Mouse (Mus musculus) kidney, embryonic 15.5 days (tissue): ENCODE measurements around the gene Pkp1. TPM values are rescaled to one million over a fixed set of nuclear protein-coding genes. Genes with fewer than 3 reads are reported as not detected.

Experiments used
- ATAC-seq: fragments of 200-750 bp; cut with Nextera tagmentation; replicated peaks from 2 replicates; pipeline ENCODE4 v1.8.0; 2017; ENCODE audit warnings: moderate TSS enrichment; ENCODE audit not compliant: low FRiP score
- H3K27ac ChIP-seq: fragments of 300-500 bp; sonication (generic); 2 replicates; pipeline ENCODE4 v1.5.1; 2015; ENCODE audit warnings: mild to moderate bottlenecking, inconsistent platforms
- H3K27me3 ChIP-seq: fragments of 300-500 bp; sonication (generic); 2 replicates; pipeline ENCODE4 v1.6.1; 2015; ENCODE audit warnings: inconsistent platforms
- H3K36me3 ChIP-seq: fragments of 300-500 bp; sonication (generic); 2 replicates; pipeline ENCODE4 v1.6.1; 2015; ENCODE audit warnings: inconsistent platforms
- H3K4me1 ChIP-seq: fragments of 300-500 bp; sonication (generic); 2 replicates; pipeline ENCODE4 v1.6.1; 2015; ENCODE audit warnings: inconsistent platforms
- H3K4me2 ChIP-seq: fragments of 300-500 bp; sonication (generic); 2 replicates; pipeline ENCODE4 v1.6.1; 2015; ENCODE audit warnings: moderate library complexity, mild to moderate bottlenecking, inconsistent platforms
- H3K4me3 ChIP-seq: fragments of 300-500 bp; sonication (generic); replicated peaks from 2 replicates; pipeline ENCODE4 v1.5.1; 2015; ENCODE audit warnings: mild to moderate bottlenecking, inconsistent platforms
- H3K9ac ChIP-seq: fragments of 300-500 bp; sonication (generic); 2 replicates; pipeline ENCODE4 v1.6.1; 2015; ENCODE audit warnings: mild to moderate bottlenecking, inconsistent platforms
- H3K9me3 ChIP-seq: fragments of 300-500 bp; sonication (generic); replicated peaks from 2 replicates; pipeline ENCODE4 v1.6.1; 2016; ENCODE audit warnings: inconsistent platforms
- WGBS: fragments of 180-500 bp; shearing (Covaris S2); methylation state at CpG from one replicate; pipeline ENCODE4 v1.1.7; 2015; ENCODE audit warnings: mixed read lengths; 5-methylcytosine and 5-hydroxymethylcytosine counted together
- polyA plus RNA-seq: library from polyadenylated mRNA; unstranded; fragments of >200 nt; fragmentation: Nextera tagmentation; extraction: Ambion mirVana; gene quantifications from 2 replicates; pipeline ENCODE4 v1.2.1, GENCODE M21; 2015

The Pkp1 gene
- polyA plus RNA-seq, 1 experiment from 2014 or later: 0.35 TPM

DNA sequence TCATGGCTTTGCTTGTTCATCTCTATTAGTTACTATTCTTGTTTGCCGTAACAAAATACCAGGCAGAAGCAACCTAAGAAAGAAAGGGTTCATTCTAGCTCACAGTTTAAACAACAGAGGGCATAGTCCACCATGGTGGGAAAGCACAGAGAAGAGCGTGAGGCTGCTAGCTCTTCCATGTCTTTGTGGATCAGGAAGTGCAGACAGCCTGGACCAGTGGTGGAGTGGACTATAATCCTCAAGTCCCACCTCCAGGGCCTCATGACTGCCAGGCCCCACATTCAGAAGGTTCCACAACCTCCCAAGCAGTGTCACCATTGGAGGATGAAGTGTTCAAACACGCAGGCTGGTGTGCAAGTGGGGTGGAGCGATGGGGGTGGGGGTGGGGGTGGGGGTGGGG lies 65.8 kb downstream of the Pkp1 start:
- Histone ChIP-seq H3K9ac (no peak overlapping the region), H3K27me3 (no peaks in the 10 kb centered on the region), H3K9me3 (no peaks in the 10 kb centered on the region), H3K4me2 (no peak overlapping the region), H3K4me1 (peaks cover 10% of the 10 kb centered on the region; the same call in 1 of the 2 replicates), H3K36me3 (no peaks in the 10 kb centered on the region), H3K4me3 (no peak overlapping the region), H3K27ac (no peak overlapping the region)
- no peak for ATAC-seq
- 90% methylated on average over 4 of the region's 4 CpGs for WGBS

DNA sequence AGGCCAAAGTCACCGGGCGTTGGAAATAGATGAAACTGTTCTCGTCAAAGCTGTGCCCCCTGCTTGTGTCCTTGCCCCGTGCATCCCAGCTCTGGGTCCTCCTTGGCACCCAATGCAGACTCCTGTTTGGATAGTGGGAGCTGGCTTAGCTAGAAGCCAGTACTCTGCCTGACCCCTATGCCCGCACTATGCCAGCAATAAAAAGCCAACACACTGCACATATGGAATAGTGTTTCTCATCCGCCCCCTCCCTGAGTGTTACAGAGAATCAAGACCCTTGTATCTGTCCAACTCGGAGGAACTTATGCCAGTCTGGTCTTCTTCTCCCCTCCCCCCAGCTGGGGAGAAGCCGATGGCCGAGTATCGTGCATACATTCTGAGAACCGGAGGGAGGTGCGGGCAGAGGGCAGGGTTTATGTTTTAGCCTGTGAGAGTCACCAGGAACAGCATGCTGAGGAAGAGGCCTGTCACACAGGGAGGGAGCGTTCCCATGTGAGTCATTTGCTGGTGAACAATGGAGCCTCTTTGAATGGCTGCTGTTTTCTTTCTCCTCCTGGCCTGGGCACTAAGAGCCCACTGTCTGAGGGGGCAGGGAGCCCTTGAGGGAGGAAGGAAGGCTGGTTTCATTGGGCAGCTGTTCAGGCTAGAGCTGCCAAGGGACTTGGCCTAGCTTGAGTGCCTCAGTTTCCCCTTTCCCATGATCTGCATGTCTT lies 66.8 kb downstream of the Pkp1 start:
- Histone ChIP-seq H3K9me3 (no peaks in the 10 kb centered on the region), H3K36me3 (no peaks in the 10 kb centered on the region), H3K9ac (no peak overlapping the region), H3K27ac (no peak overlapping the region), H3K4me3 (no peak overlapping the region), H3K27me3 (no peaks in the 10 kb centered on the region), H3K4me2 (no peak overlapping the region), H3K4me1 (peaks cover 10% of the 10 kb centered on the region; the same call in 1 of the 2 replicates)
- ATAC-seq: no peak
- WGBS: 55% methylated on average over 13 of the region's 13 CpGs

DNA sequence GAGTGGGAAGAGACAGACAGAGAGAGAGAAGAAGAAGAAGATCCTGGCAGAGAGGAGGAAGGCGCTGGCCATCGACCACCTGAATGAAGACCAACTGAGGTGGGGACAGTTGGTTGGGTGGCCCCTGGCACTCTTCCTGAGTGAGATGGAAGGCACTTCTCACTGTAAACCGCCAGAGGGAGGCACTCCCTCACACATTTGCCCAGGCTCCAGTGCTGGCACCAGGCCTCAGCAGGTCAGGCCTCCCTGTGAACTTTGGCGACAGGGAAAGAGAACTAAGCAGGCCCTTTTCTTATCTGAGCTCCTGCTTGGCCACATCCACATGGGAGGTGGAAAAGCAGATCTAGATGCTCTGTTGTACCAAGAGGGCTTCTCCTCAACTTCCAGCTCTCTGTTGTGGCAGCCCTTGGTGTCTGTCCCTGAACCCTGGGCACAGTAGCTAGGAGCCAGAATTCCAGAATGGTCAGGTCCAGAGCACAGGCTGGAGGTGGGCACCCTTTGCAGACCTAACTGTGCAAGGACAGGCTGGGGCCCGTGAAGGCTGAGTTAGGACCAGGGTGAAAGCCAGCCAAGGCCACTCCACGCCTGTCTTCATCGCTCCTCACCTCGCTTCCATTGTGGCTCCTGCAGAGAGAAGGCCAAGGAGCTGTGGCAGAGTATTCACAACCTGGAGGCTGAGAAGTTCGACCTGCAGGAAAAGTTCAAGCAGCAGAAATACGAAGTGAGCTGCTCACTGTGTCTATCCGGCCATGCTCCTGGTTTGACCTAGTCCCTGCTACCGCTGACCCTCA lies 68.1 kb downstream of the Pkp1 start:
- H3K4me2 ChIP-seq: no peak overlapping the region
- no peak overlapping the region for H3K9ac ChIP-seq
- H3K36me3 ChIP-seq: no peaks in the 10 kb centered on the region
- no peak overlapping the region for H3K27ac ChIP-seq
- ATAC-seq: no peak
- no peaks in the 10 kb centered on the region for H3K9me3 ChIP-seq
- no peak overlapping the region for H3K4me3 ChIP-seq
- H3K4me1 ChIP-seq: peaks cover 10% of the 10 kb centered on the region; the same call in 1 of the 2 replicates
- whole genome bisulfite sequencing: 66% methylated on average over 12 of the region's 12 CpGs
- H3K27me3 ChIP-seq: no peaks in the 10 kb centered on the region

DNA sequence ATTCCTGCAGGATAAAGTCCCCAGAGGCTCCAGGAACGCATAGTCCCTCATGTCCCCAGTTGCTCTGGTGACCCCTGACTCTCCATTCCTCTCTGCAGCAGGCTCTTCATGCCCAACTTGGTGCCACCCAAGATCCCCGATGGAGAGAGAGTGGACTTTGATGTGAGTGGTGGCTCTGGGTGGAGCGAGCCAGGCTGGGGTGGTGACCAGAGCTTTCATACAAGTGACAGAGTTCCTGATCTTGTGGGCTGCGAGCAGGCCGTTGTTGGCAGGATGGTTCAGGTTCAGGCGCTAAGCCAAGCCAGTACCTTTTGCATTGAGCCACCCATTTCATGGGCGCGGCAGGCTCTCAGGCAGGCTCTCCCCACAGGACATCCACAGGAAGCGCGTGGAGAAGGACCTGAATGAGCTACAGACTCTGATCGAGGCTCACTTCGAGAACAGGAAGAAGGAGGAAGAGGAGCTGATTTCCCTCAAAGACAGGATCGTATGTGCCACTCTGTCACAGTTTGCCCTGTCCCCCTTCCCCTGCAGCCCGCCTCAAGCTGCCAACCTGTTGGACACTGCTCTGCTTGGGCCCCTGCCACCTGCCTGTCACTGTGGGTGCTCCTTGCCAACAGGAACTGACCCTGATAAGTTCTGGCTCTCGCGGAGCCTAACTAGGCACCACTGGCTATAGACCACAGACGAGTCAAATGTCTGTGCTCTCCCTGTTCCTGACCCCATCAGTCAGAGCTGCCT lies 71.2 kb downstream of the Pkp1 start:
- no peak overlapping the region for H3K27ac ChIP-seq
- H3K27me3 ChIP-seq: no peaks in the 10 kb centered on the region
- no peaks in the 10 kb centered on the region for H3K9me3 ChIP-seq
- ATAC-seq: no peak
- no peak overlapping the region for H3K4me3 ChIP-seq
- H3K9ac ChIP-seq: no peak overlapping the region
- H3K4me2 ChIP-seq: no peak overlapping the region
- 82% methylated on average over 17 of the region's 17 CpGs for WGBS
- H3K4me1 ChIP-seq: peaks cover 10% of the 10 kb centered on the region; the same call in 1 of the 2 replicates
- no peaks in the 10 kb centered on the region for H3K36me3 ChIP-seq

DNA sequence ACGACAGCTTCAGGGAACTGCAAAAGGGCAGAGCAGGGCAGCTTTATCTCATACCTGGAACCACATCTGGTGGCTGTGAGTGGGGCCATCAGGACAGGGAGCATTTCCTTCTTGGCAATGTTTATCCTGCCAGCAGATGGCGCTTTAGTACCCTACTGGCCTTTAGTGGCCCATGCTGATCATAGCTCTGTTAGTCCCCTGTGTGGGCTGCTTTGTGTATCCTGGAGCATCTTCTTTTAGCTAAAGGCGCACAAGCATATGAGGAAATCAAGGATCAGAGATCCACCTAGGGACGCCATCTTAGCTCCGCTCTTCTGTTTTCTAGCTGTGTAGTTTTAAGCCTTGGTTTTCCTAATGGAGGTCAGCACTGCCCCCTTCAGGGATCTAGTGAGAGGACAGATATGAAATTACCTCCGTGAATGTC lies 71.9 kb downstream of the Pkp1 start:
- no peak overlapping the region for H3K27ac ChIP-seq
- no peaks in the 10 kb centered on the region for H3K27me3 ChIP-seq
- H3K4me2 ChIP-seq: no peak overlapping the region
- no peaks in the 10 kb centered on the region for H3K9me3 ChIP-seq
- peaks cover 6% of the 10 kb centered on the region; the same call in 1 of the 2 replicates for H3K4me1 ChIP-seq
- H3K36me3 ChIP-seq: no peaks in the 10 kb centered on the region
- no peak overlapping the region for H3K4me3 ChIP-seq
- ATAC-seq: 0 out of 2 replicates have a peak, but pooled peaks have one; percentile 26
- H3K9ac ChIP-seq: no peak overlapping the region
- WGBS: 27% methylated on average over 6 of the region's 6 CpGs

DNA sequence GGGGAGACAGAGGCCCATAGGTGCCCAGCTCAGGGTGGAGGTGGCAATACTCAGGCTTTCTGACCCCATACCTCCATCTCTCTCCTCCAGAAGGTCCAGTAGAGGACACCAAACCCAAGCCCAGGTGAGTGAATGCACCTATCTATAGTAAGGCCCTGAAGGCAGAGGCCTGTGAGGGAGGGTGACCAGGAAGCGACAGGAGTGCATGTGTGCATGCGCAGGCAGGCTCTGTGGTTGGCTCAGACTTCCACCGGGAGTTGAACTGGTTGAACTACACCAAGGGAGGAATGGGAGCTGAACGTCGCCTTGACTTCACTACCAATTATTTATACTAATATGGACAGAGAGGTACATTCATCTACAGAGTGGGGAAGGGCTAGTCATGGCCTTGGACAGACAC lies 72.4 kb downstream of the Pkp1 start:
- no peaks in the 10 kb centered on the region for H3K27me3 ChIP-seq
- H3K27ac ChIP-seq: no peak overlapping the region
- H3K9me3 ChIP-seq: no peaks in the 10 kb centered on the region
- no peak for ATAC-seq
- WGBS: 78% methylated on average over 5 of the region's 5 CpGs
- no peaks in the 10 kb centered on the region for H3K36me3 ChIP-seq
- no peak overlapping the region for H3K4me3 ChIP-seq
- H3K9ac ChIP-seq: no peak overlapping the region
- peaks cover 1% of the 10 kb centered on the region; the same call in 1 of the 2 replicates for H3K4me1 ChIP-seq
- no peak overlapping the region for H3K4me2 ChIP-seq

DNA sequence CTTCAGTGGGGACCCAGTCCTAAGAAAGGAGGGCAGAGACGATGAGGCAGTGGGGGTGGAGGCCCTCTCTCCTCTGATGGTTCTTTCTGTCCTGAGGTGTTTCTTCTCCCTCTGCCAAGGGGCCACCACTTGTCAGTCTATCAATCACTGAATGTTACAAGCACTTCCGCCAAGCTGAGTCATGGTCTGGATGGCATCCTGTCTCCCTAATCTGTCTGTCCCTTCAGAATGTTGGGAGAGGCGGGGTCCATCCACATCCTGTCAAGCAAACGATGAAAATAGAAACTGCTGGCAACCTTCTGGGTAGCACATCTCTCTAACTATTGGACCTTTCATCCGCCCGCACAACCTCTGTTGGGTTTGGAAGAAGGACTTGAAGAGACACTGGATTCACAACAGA lies 74.5 kb downstream of the Pkp1 start:
- Histone ChIP-seq H3K4me1 (0 out of 2 replicates have a peak, but pooled peaks cover 2% of the 10 kb centered on the region), H3K9me3 (no peaks in the 10 kb centered on the region), H3K4me3 (no peak overlapping the region), H3K27me3 (no peaks in the 10 kb centered on the region), H3K9ac (no peak overlapping the region), H3K27ac (no peak overlapping the region), H3K4me2 (no peak overlapping the region), H3K36me3 (no peaks in the 10 kb centered on the region)
- no peak for ATAC-seq
- WGBS: 65% methylated on average over 6 of the region's 6 CpGs

DNA sequence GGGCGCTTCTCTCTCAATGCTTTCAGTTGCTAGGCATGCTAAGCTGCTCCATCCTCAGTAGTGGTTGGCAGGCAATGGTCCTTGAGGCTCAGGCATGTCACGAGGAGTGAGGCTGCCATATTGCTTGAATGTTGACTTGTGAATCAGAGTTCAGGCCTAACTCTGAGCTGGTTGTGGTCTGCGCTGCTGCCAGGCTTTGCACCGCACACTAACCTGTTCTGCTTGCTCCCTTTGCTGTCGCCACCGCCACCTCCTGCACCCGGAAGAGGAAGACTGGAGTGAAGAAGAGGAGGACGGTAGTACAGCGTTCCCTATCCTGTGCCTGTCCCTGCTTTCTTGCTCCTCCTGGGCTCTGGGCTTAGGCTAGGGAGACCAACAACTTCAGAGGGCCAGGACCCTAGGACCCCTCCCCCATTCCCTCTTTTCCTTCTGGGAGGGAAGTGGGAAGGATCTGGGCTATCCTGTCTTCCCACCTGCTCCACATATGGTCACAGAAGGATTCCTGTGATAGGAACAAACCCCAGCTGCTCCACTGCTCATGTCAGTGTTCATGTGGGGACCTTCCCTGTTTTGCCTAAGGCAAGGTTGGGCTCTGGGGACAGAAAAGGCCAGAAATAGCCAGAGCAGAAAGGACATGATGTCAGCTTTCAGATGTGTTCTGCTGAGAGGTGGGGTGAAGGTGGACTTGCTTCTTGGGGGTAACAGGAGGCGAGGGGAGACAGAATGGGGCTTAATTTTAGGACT lies 75.3 kb downstream of the Pkp1 start:
- WGBS: 85% methylated on average over 10 of the region's 10 CpGs
- H3K4me2 ChIP-seq: no peak overlapping the region
- H3K27ac ChIP-seq: no peak overlapping the region
- H3K4me3 ChIP-seq: no peak overlapping the region
- no peak for ATAC-seq
- no peaks in the 10 kb centered on the region for H3K9me3 ChIP-seq
- 0 out of 2 replicates have a peak, but pooled peaks cover 2% of the 10 kb centered on the region for H3K4me1 ChIP-seq
- H3K36me3 ChIP-seq: no peaks in the 10 kb centered on the region
- no peak overlapping the region for H3K9ac ChIP-seq
- no peaks in the 10 kb centered on the region for H3K27me3 ChIP-seq

DNA sequence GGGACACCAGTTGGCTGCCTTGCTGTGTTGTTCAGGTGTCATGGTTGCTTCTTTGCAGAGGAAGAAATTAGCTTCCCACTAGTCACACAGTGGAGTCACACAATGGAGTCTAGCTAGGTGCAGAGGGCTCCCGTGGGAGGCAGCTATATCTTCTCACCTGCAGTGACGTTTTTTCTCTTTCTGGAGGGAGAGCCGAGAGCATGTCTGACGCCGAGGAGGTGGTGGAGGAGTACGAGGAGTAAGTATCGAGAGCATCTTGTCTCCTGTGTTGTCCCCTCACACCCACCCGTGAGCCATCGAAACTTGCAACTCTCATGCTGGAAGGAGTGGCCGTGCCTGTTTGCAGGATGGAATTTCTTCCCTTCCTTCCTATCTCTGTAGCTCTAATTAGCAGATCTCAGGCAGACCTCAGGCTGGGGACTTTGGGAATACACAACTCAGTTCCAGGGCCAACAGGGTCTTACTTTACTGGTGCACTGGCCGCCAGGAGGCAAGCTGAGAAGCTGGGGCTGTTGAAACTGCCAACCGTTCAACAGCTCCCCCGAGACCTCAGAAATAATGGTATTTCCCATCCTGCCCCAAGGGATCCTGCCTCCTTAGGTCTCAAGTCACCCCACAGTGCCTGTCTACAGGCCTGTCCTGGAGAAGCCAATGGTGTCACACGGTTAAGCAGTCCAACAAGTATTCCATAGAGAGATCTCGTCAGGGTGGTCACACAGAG lies 78.2 kb downstream of the Pkp1 start:
- Histone ChIP-seq H3K27ac (no peak overlapping the region), H3K9ac (no peak overlapping the region), H3K27me3 (no peaks in the 10 kb centered on the region), H3K4me1 (0 out of 2 replicates have a peak, but pooled peaks cover 9% of the 10 kb centered on the region), H3K9me3 (no peaks in the 10 kb centered on the region), H3K4me2 (no peak overlapping the region), H3K4me3 (no peak overlapping the region), H3K36me3 (no peaks in the 10 kb centered on the region)
- ATAC-seq: no peak
- 58% methylated on average over 15 of the region's 15 CpGs for WGBS

DNA sequence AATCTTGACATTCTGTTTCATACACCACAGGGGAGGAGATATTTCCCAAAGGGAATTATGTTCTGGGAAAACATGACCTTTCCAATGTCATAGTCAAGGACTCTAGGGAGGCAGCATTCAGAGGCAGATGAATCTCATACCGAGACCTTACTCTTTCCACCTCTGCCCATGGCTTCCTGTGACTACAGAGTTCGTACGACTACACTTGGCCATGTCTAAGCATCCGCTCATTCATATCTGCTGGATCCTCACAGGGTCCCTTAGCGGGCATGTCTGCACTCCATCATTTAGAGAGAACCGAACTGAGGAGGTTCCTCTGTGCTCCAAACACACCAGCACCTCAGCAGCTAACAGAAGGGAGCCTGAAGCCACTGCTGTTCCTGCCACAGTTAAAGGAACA lies 79.9 kb downstream of the Pkp1 start:
- H3K27me3 ChIP-seq: no peaks in the 10 kb centered on the region
- no peak overlapping the region for H3K4me2 ChIP-seq
- H3K9me3 ChIP-seq: no peaks in the 10 kb centered on the region
- no peak overlapping the region for H3K27ac ChIP-seq
- no peaks in the 10 kb centered on the region for H3K36me3 ChIP-seq
- no peak overlapping the region for H3K4me3 ChIP-seq
- no peak for ATAC-seq
- H3K4me1 ChIP-seq: 0 out of 2 replicates have a peak, but pooled peaks cover 14% of the 10 kb centered on the region
- H3K9ac ChIP-seq: no peak overlapping the region
- WGBS: 86% methylated on average over 6 of the region's 6 CpGs

DNA sequence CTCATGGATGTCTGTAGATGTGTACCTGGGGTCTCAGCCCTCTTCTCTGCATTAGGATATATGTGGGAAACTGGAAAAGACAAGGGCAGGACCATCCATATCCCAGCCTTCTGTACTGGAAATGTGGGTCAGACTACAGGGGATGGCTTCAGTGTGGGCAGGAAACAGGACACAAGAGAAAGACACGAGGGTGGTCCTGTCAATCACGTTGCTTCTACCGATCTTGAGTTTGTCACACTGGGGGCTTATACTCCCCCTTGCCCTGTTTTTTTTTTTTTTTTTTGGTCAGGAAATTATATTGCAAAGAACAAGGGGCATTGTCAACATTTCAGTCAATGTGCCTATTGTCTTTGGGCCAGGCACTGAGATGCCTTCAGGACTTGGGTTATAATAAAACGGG lies 80.4 kb downstream of the Pkp1 start:
- WGBS: 66% methylated on average over 4 of the region's 4 CpGs

More for the DNA sequence above, 80.4 kb downstream of the Pkp1 start:
- H3K27ac ChIP-seq: no peak overlapping the region
- no peaks in the 10 kb centered on the region for H3K27me3 ChIP-seq
- H3K4me2 ChIP-seq: no peak overlapping the region
- no peak for ATAC-seq
- H3K9ac ChIP-seq: no peak overlapping the region
- no peaks in the 10 kb centered on the region for H3K36me3 ChIP-seq
- H3K9me3 ChIP-seq: no peaks in the 10 kb centered on the region
- no peak overlapping the region for H3K4me3 ChIP-seq
- H3K4me1 ChIP-seq: 0 out of 2 replicates have a peak, but pooled peaks cover 18% of the 10 kb centered on the region
